Mouse (Mus musculus) megakaryocyte, adult 5-6 weeks (primary cell): ENCODE results near the gene Ubr2. TPM values are rescaled to one million over a fixed set of nuclear protein-coding genes. Genes with fewer than 3 reads are reported as not detected.

Source experiments
- ATAC-seq: 2 replicates; pipeline ENCODE4 v1.8.0; 2016; ENCODE audit warnings: mild to moderate bottlenecking, inconsistent platforms; ENCODE audit not compliant: poor library complexity, severe bottlenecking
- total RNA-seq, 2 experiments: library from RNA; stranded (forward) in 1 of 2; stranded (reverse) in 1 of 2; fragments of 153-499, 151-499 nt in 1 of 2; fragments of 221-1000, 200-1000 nt in 1 of 2; gene quantifications; 2 replicates each; pipeline versions ENCODE4 v1.2.3 to v1.2.4; 2015 to 2017

Gene Ubr2
- total RNA-seq, 2 experiments from 2014 or later = 24.2 to 37.4 TPM

- ATAC-seq = no peak
These were observed 4.5 kb downstream of the Ubr2 start for GRCm38 (mm10) chr17:47005741-47006405.

GRCm38 (mm10) chr17:47003305-47003704, 7.1 kb downstream of the Ubr2 start:
- no peak for ATAC-seq

GRCm38 (mm10) chr17:47002401-47002800, 8.0 kb downstream of the Ubr2 start:
- no peak for ATAC-seq

DNA sequence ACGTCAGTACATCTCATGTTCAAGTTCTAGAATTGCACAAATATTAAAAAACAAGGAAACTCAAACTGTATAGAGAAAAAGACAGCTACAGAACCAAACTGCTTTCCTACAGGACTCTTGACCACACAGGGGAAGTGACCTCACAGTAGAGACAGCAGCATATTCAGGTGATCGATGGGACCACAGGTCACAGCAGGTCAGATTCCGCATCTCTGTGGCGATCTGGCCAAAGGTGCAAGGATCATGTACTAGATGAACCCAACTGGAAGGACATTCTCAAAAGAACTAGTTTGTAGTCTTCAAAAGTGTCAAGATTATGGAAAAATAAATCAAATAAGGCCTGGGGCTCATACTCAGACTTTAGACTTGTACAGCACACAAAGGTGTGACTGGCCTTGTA, 11.5 kb downstream of the Ubr2 start:
- no peak for ATAC-seq

GRCm38 (mm10) chr17:46996484-46996883, 13.9 kb downstream of the Ubr2 start:
- no peak for ATAC-seq

DNA sequence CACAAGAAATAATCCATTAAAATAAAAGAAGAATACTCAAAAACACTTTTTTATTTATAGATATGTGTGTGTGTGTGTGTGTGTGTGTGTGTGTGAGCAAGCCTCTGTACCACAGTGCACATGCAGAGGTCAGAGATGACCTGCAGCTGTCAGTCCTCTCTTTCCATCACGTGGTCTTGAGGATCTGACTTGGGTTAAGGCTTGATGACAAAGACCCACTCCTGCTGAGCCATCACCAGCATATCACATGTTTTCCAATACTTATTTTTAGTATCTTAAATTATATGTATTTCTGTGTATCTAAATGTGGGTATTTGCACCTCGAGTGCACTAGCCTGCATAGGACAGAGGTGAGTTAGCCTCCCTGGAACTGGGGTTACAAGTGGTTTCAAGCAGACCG, 14.7 kb downstream of the Ubr2 start:
- no peak for ATAC-seq

DNA sequence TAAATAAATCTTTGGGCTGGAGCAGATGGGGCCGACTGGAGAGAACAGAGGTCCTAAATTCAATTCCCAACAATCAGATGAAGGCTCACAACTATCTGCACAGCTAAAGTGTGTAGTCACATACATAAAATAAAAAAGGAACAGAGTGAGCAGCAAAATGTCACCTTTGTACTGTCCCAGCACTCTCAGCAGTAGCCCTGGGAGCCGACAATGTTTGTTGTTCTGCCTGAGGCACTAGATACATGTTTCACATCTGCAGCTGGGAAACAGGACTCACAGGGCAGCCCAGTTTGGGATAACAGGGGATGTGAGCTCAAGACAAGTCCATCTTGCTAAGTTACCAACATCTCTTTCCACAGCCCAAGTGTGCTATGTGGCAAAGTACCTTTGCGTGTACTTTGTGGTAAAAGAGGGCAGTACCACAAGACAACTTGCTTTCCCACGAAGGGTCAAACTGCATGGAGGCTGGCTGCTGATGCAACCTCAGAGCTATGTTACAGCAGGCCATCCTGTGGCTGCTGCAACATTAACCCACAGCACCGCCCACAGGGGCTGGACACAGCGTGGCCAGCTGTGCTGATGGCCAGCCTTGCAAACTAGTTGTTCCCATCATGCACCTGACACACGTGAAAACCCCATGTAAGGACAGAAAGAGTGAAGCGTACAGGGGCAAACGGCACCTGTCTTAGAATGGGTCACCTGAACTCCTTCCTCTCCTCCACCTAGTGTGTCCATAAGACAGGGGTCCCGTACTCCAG, 15.5 kb downstream of the Ubr2 start:
- ATAC-seq = peak; percentile 99

DNA sequence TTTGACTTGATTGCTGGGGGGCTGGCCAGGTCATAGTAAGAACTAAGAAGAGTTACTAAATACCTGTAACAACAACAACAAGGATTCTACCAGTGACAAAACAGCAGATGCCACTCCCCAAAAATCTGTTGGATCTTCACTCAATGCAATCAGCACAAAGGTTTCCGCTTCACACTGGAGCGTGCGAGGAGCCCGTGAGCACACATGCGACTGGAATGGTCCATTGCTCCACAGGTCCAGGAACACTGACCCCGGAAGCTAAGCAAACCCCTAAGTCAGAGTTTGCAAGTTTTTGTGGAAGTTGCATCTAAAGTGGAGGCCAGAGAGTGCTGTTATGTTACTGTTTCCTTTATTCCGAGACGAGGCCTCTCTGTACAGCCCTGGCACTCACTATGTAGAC, 16.7 kb downstream of the Ubr2 start:
- no peak for ATAC-seq

GRCm38 (mm10) chr17:46987631-46988030, 22.7 kb downstream of the Ubr2 start:
- ATAC-seq = no peak

DNA sequence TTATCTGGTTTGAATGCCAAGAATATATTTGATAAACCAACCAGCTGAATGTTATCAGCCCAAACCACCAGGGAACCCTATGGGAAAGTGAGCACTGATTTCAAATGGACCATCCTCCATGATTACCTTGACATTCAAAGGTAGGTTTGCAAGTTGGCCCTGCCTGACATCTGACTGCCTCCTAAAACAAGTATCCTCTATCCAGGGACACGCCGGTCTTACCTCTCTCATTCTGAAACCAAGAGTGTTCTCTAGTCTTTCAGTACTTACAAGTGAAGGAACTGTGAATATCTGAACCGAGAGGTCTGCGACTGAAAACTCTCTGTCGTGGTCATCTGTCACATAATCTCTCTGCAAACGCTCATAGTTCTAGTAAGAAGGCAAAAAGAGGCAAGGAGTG, 30.3 kb downstream of the Ubr2 start:
- ATAC-seq = no peak

- peak; percentile 62 for ATAC-seq
These were observed 35.2 kb downstream of the Ubr2 start for GRCm38 (mm10) chr17:46975183-46975582.

DNA sequence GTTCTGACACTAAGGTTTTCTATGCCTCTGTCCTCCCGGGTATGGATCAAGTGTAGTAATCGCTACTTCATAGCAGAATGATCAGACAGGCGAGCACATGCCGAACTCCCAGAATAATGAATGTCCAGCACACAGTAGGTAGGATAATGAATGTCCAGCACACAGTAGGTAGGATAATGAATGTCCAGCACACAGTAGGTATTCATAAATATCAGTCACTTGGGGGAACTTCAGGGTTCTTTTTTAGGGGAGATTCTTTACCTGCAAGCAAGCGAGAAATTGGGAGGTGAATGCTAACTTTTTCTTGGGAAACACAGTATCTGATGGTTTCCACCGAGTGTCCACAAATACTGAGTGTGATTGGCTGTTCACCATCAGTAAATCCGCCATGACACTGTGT, 37.8 kb downstream of the Ubr2 start:
- no peak for ATAC-seq

DNA sequence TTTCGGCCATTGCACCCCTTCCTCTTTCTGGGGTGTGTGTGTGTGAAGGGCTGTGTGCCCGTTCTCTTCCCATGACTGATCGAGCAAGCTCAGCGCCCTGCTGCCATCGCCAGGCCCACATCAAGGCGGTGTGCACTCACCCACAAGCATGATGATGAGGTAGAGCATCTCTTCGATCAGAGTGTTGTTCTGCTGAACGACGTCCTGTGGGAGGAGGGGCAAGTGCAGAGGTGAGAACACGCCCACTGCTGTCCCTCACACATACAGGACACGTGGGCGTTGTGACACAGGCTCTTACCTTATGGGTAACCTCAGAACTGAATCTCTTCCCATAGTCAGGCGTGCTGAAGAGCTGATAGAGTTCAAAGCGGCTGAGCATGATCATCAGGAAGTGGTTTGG, 43.5 kb downstream of the Ubr2 start:
- peak; percentile 60 for ATAC-seq

GRCm38 (mm10) chr17:46963186-46963585, 47.2 kb downstream of the Ubr2 start:
- ATAC-seq = no peak

GRCm38 (mm10) chr17:46962153-46962552, 48.2 kb downstream of the Ubr2 start:
- peak; percentile 27; the same call in 1 of the 2 replicates for ATAC-seq

- ATAC-seq = no peak
These were observed 50.1 kb downstream of the Ubr2 start for GRCm38 (mm10) chr17:46960216-46960615.

DNA sequence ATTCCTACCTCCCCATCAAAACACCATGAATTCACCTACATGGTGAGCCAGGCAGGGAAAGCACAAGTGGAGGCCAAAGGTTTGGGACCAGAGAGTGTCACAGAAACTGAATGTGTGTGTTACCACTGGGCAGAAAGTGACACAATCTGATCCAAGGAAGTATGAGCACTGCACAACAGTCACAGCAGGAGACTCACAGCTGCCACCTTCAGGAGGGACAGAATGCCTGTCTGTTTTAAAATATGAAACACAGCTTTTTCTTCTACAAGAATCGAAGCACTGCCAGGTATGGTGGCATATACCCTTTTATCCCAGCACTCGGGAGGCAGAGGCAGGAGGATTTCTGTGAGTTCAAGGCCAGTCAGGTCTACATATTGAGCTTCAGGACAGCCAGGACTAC, 52.3 kb downstream of the Ubr2 start:
- no peak for ATAC-seq

- ATAC-seq = no peak
These were observed 64.1 kb downstream of the Ubr2 start for GRCm38 (mm10) chr17:46946276-46946675.

DNA sequence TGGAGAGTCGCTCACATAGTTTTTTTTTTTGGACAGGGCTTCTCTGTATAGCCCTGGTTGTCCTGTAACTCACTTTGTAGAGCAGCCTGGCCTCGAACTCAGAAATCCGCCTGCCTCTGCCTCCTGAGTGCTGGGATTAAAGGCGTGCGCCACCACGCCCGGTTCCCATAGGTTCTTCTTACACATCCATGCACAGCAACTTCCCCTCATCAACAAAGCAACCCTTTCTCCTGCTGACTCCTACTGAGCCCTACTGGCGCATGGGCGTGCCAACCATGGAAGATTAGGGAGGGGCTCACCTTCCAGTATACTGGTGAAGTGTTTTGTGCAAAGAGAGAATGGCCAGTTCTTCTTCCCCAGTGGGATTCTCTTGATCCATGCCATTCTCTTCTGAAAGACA, 67.9 kb downstream of the Ubr2 start:
- no peak for ATAC-seq

DNA sequence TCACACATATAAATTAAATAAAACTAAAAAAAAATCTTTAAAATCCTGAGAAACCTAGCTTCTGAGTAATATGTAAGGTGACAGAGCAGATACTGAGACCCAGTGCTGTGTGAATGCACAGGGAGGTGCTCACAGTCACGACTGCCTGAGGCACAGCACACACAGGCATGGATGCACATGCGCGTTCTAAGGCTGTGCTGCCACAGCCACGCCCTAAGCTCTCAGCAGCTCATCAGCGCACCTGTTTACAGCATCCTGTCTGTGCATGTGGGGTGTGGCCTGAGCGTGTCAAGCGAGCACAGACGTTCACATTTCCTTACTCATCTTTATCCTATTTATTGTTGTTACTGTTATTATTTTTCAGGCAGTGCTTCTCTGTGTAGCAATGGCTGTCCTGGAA, 69.9 kb downstream of the Ubr2 start:
- no peak for ATAC-seq

- ATAC-seq = peak; percentile 51; the same call in 1 of the 2 replicates
These were observed 76.6 kb downstream of the Ubr2 start for GRCm38 (mm10) chr17:46933557-46934348.

- no peak for ATAC-seq
These were observed 77.4 kb downstream of the Ubr2 start for GRCm38 (mm10) chr17:46932961-46933360.
